Mouse (Mus musculus): ENCODE results near the gene Olfr1389. TPM values are rescaled to one million over a fixed set of nuclear protein-coding genes. Genes with fewer than 3 reads are reported as not detected.

Gene Olfr1389
- polyA plus RNA-seq (2017; shearing (Covaris generic)) = not detected

DNA sequence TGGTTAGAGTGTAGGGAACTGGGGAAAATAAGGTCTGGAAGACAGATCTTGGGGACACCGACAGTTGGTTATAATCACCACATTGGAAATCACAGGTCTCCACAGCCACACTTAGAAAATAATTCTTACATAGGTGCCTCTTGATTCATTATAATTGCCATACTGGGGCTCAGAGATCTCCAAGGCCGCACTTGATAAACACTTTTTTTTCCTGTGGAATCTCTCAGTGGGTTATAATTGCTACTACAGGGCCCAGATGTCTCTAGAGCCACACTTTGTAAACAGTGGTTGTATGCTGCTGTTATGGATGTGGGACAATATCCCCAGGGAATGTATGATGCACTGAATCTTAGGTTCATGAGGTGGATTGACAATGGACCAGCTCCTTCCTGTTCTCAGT, at the start of gene Olfr1389:
Gene Olfr1389 (plus strand): TSS at position 301 of the 400 bp plus-strand sequence.

DNA sequence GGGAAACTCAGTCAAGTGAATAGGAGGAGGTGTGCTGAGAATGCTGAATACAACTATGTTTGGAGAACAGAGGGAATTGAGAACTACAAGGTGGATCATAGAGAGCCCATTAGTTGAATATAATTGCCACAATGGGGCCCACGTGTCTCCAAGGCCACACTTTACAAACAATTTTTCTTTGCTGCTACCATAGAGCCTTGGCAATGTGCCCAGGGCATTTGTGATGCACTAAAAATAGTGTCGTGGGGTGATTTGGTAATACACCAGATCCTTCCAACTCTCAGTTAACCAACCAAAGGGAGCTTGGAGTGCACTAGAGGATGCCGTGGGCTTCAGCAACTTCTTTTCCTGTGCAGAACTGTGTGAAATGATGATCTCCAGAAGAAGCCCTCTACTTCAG, 13.5 kb downstream of the Olfr1389 start, which contains the start of gene Olfr1388:
Gene Olfr1388 (plus strand): TSS at position 214 of the 400 bp plus-strand sequence.

DNA sequence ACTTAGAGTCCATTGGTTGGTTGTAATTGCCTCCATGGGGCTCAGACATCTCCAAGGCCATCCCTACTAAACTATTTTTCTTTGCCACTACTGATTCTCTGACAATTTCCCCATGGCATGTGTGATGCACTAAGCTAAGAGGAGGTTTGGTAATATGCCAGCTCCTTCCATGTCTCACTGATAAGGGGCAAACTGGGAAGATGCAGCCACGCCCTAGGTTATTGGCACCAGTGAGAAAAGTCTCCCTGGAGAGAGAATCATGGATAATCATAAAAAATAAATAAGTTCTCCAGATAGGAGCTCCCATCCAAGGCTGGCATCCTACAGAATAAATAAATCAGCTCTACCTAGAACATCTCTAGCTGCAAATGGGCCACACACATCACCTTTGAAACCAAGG, 32.2 kb downstream of the Olfr1389 start, which contains the start of gene Olfr1387:
Gene Olfr1387 (plus strand): TSS at position 301 of the 400 bp plus-strand sequence.

DNA sequence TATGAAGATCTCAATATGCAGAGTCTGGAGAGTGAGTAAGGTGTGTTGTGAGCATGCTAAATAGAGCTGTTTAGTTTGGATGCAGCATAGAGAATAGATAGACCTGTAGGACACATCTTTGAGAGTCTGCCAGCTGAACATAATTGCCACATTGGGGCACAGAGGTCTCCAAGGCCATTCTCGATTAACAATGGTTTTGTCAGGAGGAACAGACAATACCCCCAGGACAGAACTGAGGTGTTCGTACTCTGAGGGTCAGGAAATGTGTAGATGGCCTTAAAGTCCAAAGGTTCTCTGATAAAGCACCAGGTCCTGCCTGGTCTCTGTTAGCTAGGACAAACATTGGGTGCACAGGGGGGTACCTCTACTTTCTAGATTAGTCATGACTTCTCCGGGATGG, 41.9 kb downstream of the Olfr1389 start, which contains the start of gene Olfr1386:
Gene Olfr1386 (plus strand): TSS at position 301 of the 400 bp plus-strand sequence.

Other genes starting within 250 kb of the Olfr1389 start
- gene Btnl9, start 235.9 kb upstream of the Olfr1389 start, polyA plus RNA-seq (2017; shearing (Covaris generic)) = not detected
- gene Zfp62, start 219.8 kb upstream of the Olfr1389 start, polyA plus RNA-seq (2017; shearing (Covaris generic)) = 78.7 TPM
- gene Mgat1, start 178.9 kb upstream of the Olfr1389 start, polyA plus RNA-seq (2017; shearing (Covaris generic)) = 128 TPM
- gene Olfr1393, start 144.8 kb upstream of the Olfr1389 start, polyA plus RNA-seq (2017; shearing (Covaris generic)) = not detected
- not detected for gene Olfr1392, start 137.8 kb upstream of the Olfr1389 start, polyA plus RNA-seq (2017; shearing (Covaris generic))
- not detected for gene Olfr10, start 118.3 kb upstream of the Olfr1389 start, polyA plus RNA-seq (2017; shearing (Covaris generic))
- not detected for gene Olfr1391, start 100.3 kb upstream of the Olfr1389 start, polyA plus RNA-seq (2017; shearing (Covaris generic))
- gene Olfr1390, start 87.9 kb upstream of the Olfr1389 start, polyA plus RNA-seq (2017; shearing (Covaris generic)) = not detected
- gene Olfr1388, start 13.6 kb downstream of the Olfr1389 start, polyA plus RNA-seq (2017; shearing (Covaris generic)) = 0.09 TPM
- not detected for gene Olfr1387, start 32.3 kb downstream of the Olfr1389 start, polyA plus RNA-seq (2017; shearing (Covaris generic))
- gene Olfr1386, start 42.0 kb downstream of the Olfr1389 start, polyA plus RNA-seq (2017; shearing (Covaris generic)) = not detected
- gene Olfr1385, start 66.0 kb downstream of the Olfr1389 start, polyA plus RNA-seq (2017; shearing (Covaris generic)) = 0.15 TPM
- not detected for gene Olfr1384, start 83.7 kb downstream of the Olfr1389 start, polyA plus RNA-seq (2017; shearing (Covaris generic))
- gene Olfr1383, start 96.6 kb downstream of the Olfr1389 start, polyA plus RNA-seq (2017; shearing (Covaris generic)) = not detected
- gene Olfr1382, start 105.2 kb downstream of the Olfr1389 start, polyA plus RNA-seq (2017; shearing (Covaris generic)) = not detected
- not detected for gene Olfr1381, start 120.4 kb downstream of the Olfr1389 start, polyA plus RNA-seq (2017; shearing (Covaris generic))
- not detected for gene Olfr1380, start 133.8 kb downstream of the Olfr1389 start, polyA plus RNA-seq (2017; shearing (Covaris generic))
- not detected for gene Flt4, start 186.2 kb downstream of the Olfr1389 start, polyA plus RNA-seq (2017; shearing (Covaris generic))
- gene Scgb3a1, start 240.5 kb downstream of the Olfr1389 start, polyA plus RNA-seq (2017; shearing (Covaris generic)) = not detected

All from activated CD4-positive, CD25-positive, alpha-beta regulatory T cell, adult 9 weeks (primary cell).